Mouse (Mus musculus) megakaryocyte-erythroid progenitor cell, adult 5-6 weeks (primary cell): ENCODE results near the gene Ano9. TPM values are rescaled to one million over a fixed set of nuclear protein-coding genes. Genes with fewer than 3 reads are reported as not detected.

ENCODE experiments used
- ATAC-seq: replicated peaks from 2 replicates; pipeline ENCODE4 v1.8.0; 2016; ENCODE audit warnings: mild to moderate bottlenecking, inconsistent platforms; ENCODE audit not compliant: severe bottlenecking, poor library complexity, low FRiP score, low TSS enrichment
- total RNA-seq, 2 experiments: library from RNA; stranded (forward) in 1 of 2; stranded (reverse) in 1 of 2; fragments of 200-1000, 215-1000 nt in 1 of 2; fragments of >200 nt in 1 of 2; fragmentation: Nextera tagmentation in 1 of 2; gene quantifications; 2 replicates each; pipeline ENCODE4 v1.2.3; 2014 to 2017

The Ano9 gene
- total RNA-seq (2014; fragmentation: Nextera tagmentation) = not detected in 2 replicates
- total RNA-seq (2017) = not detected in 2 replicates

DNA sequence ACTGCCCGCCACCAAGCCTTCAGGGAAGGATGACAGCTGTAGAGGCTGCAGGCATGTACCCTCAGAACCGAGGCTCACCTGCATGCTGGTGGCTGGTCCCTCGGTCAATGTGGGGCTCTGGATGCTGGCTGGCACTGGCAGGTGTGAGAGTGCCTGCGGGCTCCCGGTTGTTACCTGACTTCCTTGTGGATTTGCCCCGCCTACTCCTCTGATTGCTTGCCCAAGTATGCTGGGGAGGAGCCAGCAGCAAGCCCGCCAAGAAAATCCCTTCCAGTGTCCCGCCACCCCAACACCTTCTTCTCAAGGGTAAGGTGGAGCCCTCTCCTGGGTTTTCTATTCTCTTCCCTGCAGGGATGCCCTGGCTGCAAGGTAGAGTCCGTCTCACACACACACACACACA lies at the start of gene Ano9:
Gene Ano9, minus strand, starts transcription at position 171 of the 400 bp plus-strand sequence.
- no peak for ATAC-seq

GRCm38 (mm10) chr7:141164850-141165249 lies 47.2 kb upstream of the Ano9 start:
- ATAC-seq = no peak

- ATAC-seq = no peak
Observed at GRCm38 (mm10) chr7:141164397-141164796, 46.8 kb upstream of the Ano9 start.

DNA sequence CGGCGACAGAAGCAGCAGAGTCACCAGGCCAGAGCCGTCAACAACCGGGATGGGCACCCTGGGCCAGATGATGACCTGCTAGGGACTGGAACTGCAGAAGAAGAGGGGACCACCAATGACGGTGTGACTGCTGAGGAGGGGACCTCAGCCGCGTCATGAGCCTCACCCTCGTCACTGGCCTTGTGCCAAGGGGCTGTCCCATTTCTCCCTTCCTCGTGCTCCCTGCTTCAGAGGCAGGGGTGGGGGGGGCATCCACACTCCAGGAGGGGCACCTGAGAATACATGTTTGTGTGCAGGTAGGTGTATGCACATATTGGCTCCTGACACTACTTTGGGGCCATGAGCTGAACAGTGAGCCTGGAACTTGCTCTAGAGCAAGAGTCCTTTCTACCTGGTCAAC lies 37.8 kb upstream of the Ano9 start:
- no peak for ATAC-seq

DNA sequence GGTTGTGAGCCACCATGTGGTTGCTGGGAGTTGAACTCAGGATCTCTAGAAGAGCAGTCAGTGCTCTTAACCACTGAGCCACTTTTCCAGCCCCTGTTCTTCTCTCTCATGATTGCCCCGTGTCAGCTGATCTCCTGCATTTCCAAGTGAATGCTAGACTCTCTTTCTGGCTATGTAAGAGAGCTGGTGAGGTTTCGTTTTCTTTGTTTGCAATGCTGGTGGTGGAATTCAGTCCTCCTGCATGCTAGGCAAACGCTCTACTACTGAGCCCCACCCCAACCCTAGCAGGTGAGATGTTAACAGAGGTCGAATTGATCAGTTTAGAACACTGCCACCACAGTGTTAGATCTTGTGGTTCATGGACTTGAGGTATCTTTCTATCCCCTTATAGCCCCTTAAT lies 31.0 kb upstream of the Ano9 start:
- no peak for ATAC-seq

- 0 out of 2 replicates have a peak, but pooled peaks have one; percentile 9 for ATAC-seq
Observed at GRCm38 (mm10) chr7:141147044-141147443, 29.4 kb upstream of the Ano9 start.

GRCm38 (mm10) chr7:141146043-141146595 lies 28.5 kb upstream of the Ano9 start:
- ATAC-seq = peak; percentile 73

DNA sequence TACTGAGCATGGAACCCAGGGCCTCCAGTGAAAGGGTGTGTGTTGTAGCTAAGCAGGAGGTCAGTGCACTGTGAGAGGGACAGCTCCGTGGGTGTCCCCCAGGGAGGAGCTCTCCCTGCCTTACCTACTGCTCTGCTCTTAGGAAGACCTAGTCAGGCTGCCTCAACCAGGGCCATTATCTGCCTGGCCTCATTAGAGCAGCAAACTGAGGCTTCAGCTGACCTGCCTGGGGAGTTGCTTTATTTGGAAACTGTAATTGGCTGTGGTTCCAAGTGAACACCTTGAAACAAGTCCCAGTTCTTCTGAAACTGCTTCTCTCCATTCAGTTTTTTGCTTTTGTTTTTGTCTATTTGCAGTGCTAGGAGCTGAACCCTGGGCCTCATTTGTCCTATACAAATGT lies 27.8 kb upstream of the Ano9 start:
- ATAC-seq = no peak

- ATAC-seq = no peak
Observed at GRCm38 (mm10) chr7:141144650-141145049, 27.0 kb upstream of the Ano9 start.

DNA sequence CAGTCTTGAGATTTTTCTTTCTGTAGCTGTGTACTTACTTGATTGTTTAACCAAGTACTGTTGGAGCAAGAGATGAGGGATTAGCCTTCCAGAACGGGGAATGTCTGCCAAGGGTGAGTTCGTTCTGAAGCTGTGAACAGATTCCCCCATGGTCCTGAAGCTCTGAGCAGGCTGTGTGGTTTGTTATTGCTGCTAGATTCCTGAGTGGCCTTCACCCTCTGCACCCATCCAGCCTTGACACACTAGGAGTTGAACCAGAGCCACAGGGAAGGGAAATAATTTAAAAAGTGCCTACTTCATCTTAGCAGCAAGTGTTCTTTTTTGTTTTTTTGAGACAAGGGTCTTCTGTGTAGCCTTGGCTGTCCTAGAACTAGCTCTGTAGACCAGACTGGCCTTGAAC lies 26.3 kb upstream of the Ano9 start:
- ATAC-seq = no peak

- ATAC-seq = peak; percentile 57
Observed at GRCm38 (mm10) chr7:141143112-141143511, 25.5 kb upstream of the Ano9 start.

DNA sequence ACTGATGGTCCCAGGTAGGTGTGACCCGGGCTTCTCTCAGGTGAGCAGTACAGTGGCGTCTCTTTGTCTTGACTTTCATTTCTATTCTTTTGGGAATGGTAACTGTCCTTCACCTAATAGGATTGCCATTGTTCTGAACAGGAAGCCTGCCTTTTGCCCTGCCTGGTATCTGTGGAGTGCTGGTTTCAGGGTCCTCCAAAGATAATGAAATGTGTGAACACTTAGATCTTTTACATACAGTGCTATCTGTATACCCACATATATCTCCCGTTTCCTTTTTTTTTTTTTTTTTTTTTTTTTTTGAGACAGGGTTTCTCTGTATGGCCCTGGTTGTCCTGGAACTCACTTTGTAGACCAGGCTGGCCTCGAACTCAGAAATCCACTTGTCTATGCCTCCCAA lies 23.7 kb upstream of the Ano9 start:
- peak; percentile 31; the same call in 1 of the 2 replicates for ATAC-seq

GRCm38 (mm10) chr7:141131904-141132755 lies 14.5 kb upstream of the Ano9 start:
- ATAC-seq = peak; percentile 90

GRCm38 (mm10) chr7:141131024-141131820 lies 13.6 kb upstream of the Ano9 start:
- peak; percentile 86 for ATAC-seq

DNA sequence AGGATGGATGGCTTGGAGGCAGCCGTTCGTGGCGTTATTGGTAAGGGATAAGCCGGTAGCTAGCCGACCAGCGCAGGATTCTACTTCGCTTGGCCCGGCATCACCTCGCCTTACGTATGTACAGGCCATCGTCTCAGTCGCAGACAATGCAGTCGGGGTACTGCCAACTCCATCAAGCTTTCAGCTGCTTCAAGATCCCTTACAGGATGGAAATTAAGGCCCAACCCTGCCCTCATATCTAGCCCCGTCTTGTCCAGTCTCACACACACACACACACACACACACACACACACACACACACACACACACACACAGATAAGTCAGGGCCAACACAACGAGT lies 5.9 kb upstream of the Ano9 start:
- ATAC-seq = no peak; the same call in 1 of the 2 replicates

DNA sequence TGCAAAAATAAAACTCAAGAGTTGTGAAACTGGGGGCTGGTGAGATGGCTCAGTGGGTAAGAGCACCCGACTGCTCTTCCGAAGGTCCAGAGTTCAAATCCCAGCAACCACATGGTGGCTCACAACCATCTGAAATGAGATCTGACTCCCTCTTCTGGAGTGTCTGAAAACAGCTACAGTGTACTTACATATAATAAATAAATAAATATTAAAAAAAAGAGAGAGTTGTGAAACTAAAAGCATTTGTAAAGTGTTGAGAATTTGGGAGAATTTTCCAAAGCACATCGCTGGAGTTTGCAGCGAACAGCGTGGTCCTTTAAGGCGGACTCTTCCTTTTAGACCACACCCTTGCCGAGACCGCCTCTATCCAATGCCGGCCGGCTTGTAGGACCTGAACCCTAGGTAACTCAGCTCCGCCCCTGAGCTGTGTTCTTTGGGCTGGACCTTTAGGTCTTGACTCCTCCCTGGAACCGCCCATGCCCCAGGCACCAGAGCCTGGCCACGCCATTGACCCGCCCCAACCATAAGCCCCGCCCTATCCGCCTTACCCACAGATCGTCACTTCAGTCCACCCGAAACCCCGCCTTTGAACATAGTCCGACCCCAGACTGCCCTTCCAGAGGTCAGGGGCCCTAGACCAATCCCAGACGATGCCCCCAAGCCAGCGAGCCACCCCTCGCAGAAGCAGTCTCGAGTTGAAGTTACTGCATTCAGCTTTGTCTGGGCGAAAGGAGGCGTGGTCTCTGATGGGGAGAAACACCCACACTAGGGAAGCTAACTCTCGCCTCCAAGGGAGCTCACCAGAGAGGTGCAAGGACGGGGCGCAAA lies 5.3 kb upstream of the Ano9 start:
- ATAC-seq = peak; percentile 98

- ATAC-seq = no peak
Observed at GRCm38 (mm10) chr7:141122245-141122644, 4.6 kb upstream of the Ano9 start, which contains the start of gene Ptdss2. TSS of gene Ptdss2 (plus strand) at chr7:141122382.

GRCm38 (mm10) chr7:141121051-141121531 lies 3.5 kb upstream of the Ano9 start:
- no peak for ATAC-seq

DNA sequence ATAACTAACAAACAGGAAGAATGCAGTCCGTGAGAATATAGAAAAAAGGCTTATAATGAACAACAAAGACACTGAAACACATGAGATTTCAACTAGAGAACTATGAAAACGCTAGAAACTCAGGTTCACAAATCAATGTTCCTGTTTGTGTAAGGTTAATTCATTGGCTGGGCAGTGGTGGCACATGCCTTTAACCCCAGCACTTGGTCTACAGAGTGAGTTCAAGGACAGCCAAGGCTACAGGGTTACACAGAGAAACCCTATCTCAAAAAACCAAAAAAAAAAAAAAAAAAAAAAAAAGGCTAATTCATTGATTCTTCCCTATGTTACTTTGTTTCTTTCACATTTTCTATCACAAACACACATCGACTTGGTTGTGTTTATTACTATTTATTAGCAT lies 3.0 kb upstream of the Ano9 start:
- ATAC-seq = no peak
